Mouse (Mus musculus): ENCODE measurements around the gene Dhrs2.

Gene Dhrs2

GRCm38 (mm10) chr14:55255443-55255842, 33.6 kb downstream of the Dhrs2 start:
- no peak for DNase-seq

- DNase-seq = peak; percentile 38 to 49
These were observed 49.4 kb downstream of the Dhrs2 start for GRCm38 (mm10) chr14:55271158-55271557.

GRCm38 (mm10) chr14:55273023-55273422, 51.2 kb downstream of the Dhrs2 start:
- no peak for DNase-seq

DNA sequence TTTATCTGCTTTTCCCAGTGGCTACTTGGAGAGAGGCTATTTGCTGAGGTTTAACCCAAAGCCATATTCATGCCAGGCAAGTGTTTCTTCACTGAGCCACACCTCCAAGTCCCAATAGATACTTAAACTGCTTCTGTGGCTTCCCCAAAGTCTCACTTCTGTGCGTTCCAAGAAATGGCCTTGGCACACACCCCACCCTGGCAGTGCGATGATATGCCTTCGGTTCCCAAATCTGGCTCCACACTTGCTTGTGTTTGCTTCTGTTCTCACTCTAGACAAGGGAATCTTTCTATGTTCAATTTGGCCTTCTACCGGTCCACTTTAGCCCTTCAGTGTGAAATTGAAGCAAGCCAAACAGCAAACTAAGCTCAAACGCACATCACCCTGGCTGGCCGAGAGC, 53.0 kb downstream of the Dhrs2 start:
- peak; percentile 57 to 58 for DNase-seq

GRCm38 (mm10) chr14:55279322-55280069, 57.7 kb downstream of the Dhrs2 start:
- DNase-seq = no peak

All from cerebellum, postnatal 14 days (tissue).